Mouse (Mus musculus) megakaryocyte progenitor cell, adult 5-6 weeks (primary cell): Measurements from ENCODE around the gene Dnajc6. TPM values are rescaled to one million over a fixed set of nuclear protein-coding genes. Genes with fewer than 3 reads are reported as not detected.
A peak's percentile ranks its signal among the peaks of the same experiment; 100 is the strongest.

Experiments used
- ATAC-seq: replicated peaks from 2 replicates; pipeline ENCODE4 v1.8.0; 2016; ENCODE audit warnings: mild to moderate bottlenecking, moderate TSS enrichment, inconsistent platforms; ENCODE audit not compliant: poor library complexity
- total RNA-seq, 2 experiments: library from RNA; stranded (forward) in 1 of 2; stranded (reverse) in 1 of 2; fragments of 157-497, 149-512 nt in 1 of 2; fragments of 200-1000 nt in 1 of 2; gene quantifications; 2 replicates each; pipeline versions ENCODE4 v1.2.3 to v1.2.4; 2015 to 2017

Dnajc6 gene
- total RNA-seq (2015), result 15.7 and 22.1 TPM in 2 replicates
- total RNA-seq (2017), result 17.6 and 21.6 TPM in 2 replicates

DNA sequence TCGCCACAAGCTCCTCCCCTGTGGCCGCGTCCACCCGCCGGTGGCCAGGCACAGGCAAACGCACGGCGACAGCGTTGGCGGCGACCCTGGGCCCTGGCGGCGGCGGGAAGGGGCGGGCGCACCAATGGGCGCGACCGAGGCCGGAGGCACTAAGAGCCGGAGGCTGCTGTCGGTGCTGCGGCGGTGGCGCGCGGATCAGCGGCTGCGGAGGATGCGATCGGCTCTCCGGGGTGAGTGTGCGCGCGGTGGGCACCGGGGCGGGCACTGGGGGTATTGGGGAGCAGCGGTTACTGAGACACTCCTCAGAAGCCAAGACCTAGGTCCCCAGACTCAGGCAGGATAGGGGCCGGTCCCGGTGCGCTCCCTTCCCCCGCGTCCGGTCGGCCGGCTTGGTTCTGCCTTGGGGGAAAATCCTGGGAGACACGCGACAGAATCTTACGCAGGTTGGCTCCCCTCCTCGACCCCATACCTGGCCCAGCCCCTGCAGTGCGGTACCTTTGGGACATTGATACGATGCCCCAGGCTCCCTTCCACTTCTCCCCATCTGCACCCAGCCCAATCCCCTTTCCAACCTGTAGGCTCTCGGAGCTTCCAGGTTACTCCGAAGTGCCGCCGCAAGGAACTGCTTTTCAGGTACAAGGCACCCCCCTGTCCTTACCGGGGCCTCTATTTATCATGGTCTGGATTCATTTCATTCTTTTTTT, at the start of gene Dnajc6:
Gene Dnajc6 (plus strand): TSS at position 115 of the 704 bp plus-strand sequence.
- peak; percentile 76 for ATAC-seq

GRCm38 (mm10) chr4:101448701-101449100, 47.7 kb upstream of the Dnajc6 start:
- no peak for ATAC-seq

DNA sequence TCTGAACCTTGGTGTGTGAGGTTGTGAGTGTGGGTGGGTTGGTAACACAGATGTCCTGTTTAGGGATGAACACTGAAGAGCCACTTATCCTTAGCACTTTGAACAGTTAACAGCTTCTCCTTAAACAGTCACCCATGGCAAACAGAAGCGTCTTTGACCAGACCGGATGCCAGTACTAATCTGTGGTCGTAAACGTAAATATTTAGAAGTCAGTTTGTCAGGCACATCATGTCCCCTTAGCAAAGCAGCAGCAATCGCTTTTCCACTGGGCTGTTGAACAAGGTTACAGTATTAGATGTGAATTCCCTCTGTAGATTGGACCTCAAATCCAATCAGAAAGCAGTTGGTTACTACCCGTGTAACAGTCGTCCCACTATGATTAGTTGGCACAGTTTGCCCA, 47.1 kb upstream of the Dnajc6 start:
- no peak for ATAC-seq

- ATAC-seq, result no peak
Observed at GRCm38 (mm10) chr4:101450150-101450780, 46.2 kb upstream of the Dnajc6 start.

DNA sequence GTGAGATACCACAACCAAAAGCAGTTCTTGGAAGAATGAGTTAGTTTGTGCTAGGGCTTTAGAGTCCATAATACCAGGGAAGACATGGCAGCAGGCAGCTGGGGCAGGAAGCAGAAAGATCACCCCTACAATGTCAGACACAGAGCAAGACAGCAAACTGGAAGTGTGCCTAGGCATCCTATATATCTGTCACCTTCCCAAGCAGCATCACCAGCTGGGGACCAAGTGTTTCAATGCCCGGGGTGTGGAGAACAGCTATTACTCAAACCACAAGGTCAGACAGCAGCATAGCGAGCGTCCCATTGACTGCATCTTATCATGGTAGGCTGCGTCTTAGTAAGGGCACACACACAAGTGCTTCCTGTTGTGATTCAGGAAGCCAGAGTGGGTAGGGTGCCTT, 45.4 kb upstream of the Dnajc6 start:
- no peak for ATAC-seq

GRCm38 (mm10) chr4:101452829-101453228, 43.6 kb upstream of the Dnajc6 start:
- ATAC-seq, result no peak

DNA sequence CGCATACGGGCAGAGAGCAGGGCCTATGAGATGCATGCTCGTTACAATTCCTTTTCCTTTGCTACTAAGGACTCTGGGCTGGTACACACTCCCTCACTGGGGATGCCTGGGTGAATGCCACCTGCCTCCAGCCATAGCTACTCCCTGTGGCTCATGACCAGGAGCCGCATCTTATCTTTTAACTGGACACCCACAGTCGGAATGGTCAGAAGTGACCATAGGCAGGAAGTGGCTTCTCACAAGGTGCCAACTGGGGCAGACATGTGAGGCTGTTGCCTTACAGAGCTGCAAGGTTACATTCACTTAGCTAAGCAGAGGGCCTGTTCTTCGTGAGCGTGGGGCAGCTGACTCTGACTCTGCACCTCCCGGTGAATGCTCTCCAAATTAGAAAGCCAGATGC, 39.3 kb upstream of the Dnajc6 start:
- ATAC-seq, result no peak

DNA sequence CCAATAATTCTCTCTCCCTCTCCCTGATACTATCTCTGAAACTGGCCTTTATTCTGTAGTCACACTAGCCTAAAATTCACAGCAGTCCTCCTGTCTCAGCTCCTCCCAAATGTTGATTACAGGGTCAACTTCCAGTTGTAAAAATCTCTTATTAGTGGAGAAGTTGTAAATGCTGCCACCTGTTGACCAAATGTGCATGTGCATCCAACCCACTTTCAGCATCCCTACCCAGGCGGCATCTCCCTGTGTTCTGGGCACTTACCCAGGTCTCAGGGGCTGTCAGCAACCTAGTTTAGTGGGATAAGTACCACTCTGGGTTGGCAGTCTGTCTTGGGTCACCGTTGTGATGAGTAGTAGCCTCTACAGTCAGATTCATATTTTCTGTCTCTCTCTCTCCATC, 38.1 kb upstream of the Dnajc6 start:
- ATAC-seq, result peak; percentile 91

DNA sequence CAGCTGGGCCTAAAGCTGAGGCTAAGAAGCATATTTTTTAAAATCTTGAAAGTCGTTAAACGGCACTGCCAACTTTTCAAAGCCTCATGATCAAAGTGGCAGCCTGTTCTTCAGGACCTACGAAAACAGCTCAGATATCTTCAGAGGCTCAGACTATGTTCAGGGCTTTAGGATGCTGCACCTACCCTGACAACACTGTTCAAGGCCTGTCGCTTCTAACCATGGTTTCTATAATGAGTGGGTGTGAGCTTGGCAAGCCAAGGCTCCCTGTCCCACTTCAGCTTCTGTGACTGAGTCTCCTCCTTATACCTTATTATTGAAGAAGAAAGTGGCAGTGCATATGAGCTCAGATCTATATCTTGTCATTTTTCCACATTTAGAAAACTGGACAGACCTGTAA, 37.1 kb upstream of the Dnajc6 start:
- no peak for ATAC-seq

DNA sequence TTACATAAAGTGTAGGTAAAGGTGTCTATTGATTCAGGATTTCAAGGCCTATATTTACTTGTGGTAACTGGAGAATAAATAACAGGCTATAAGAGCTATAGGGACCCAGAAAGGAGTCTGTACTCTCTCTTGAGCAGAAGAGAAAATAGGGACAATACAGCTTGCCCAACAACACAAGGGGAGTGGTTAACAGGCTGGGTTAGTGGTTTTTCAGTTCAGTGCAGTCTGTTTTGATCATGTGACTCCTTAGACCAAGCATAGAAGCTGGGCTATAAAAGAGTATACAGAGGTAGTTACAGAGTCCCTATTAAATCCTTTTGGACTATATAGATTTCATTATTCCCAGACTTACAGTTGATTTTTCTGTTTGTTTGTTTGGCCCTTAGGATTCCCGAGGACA, 36.3 kb upstream of the Dnajc6 start:
- peak; percentile 52 for ATAC-seq

DNA sequence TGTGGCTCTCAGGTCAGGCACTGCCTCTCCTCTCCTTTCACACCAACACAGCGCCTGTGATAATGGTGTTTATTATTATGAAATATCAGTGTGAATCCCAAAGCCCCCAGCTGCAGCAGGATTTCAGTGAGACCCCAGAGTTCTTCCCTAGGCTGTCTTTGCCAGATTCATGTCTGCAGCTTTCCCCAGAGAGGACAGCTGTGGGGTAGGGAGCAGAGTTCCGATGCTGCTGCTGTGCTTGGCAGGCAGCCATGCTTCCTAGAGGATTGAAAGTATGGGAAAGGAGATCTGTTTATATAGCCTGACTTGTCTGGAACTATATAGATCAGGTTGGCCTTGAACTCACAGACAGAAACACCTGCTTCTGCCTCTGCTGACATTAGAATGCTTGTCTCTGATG, 34.4 kb upstream of the Dnajc6 start:
- no peak for ATAC-seq

DNA sequence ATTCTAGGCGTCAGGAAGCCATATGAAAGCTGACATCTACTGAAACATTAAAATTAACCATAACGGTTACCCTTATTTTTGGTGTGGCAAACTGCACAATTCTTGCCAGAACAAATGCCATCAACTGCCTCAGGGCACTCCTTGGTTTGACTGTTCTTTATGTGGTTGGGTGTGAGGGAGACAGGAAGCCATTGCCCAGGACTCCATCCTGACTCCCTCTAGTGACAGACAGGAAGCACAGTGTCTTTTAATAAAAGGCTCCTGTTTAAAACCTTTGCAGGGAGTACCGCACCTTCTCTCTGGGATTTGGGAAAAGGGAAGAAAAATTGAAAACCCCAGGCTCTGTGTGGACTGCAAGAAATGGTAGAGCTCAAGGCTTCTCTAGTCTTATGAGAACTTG, 30.2 kb upstream of the Dnajc6 start:
- 0 out of 2 replicates have a peak, but pooled peaks have one; percentile 38 for ATAC-seq

DNA sequence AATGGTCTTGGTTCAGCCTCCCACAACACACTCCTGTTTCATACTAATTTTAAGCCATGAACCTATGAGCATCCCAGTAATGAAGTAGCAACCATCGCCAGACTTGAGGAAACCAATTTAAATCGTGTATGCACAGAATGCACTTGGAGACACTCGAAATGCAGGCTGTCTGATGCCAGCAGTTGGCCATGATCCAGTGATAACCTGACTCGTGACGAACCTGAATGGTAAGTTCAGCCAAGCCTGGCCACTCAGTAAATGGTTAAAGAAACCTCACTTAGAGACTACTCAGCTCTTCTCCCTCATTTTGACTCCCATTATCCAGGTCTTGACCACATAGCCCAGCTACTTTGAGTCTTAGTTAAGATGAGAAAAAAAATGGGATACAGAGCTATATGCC, 27.2 kb upstream of the Dnajc6 start:
- ATAC-seq, result no peak

DNA sequence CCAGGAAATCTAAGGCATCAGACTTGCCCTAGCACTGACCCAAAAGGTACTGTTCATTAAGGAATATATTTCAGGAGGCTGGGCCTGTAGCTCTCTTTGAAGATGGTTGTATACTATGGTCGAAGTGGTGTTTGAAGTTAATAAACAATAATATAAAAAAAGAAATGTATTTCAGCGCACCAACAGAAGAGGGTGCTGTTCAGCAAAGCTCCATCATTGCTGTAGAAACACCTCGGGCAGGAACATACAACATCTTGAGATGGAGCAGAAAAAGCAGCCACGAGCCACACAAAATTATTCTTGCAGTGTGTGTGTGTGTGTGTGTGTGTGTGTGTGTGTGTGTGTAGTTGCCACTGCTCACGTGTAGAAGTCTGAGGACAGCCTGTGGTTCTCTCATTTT, 25.9 kb upstream of the Dnajc6 start:
- peak; percentile 80 for ATAC-seq

GRCm38 (mm10) chr4:101472767-101473166, 23.7 kb upstream of the Dnajc6 start:
- no peak for ATAC-seq

DNA sequence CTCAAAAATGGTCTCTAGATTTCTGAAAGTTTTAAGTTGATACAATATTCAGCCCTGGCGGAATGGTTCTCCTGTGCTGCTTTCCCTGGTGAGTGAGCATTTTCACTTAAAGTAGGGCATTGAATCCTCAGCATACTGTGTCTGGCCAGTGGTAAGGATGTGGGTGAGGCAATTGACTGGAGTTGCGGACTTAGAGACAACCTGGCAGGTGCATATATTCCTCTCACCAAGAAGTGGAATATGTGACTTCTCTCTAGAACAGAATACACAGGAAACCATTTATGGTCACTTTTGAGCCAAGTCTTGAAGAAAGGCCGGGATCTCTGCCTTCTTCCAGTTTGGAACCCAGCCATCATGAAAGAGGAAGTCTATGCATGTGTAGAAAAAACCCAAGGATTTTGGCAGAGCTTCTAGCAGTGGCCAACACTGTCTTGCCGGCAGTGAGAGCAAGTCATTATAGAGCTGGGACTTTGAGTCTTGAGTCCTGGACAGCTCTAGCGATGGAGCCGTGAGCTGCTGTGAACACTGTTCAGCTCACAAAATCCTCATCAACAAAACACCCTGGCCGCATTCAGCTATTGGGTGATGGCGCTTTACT, 6.0 kb upstream of the Dnajc6 start:
- peak; percentile 65 for ATAC-seq

DNA sequence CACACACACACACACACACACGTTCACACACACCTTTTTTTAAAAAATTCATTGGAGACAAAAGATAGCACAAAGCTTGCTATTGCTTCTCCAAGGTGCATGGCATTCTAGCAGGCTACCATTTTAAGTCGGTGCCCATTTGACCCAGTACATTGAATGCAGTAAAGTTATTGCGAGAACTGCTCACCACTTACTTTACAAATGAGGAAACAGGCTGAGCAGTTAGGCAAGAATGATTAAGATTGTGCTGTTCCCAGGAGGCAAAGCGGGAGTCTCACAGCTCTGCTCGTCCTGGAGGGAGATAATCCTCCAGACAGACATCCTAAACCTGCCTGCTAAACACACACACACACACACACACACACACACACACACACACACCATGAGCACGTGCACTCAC, 4.7 kb upstream of the Dnajc6 start:
- peak; percentile 51 for ATAC-seq

DNA sequence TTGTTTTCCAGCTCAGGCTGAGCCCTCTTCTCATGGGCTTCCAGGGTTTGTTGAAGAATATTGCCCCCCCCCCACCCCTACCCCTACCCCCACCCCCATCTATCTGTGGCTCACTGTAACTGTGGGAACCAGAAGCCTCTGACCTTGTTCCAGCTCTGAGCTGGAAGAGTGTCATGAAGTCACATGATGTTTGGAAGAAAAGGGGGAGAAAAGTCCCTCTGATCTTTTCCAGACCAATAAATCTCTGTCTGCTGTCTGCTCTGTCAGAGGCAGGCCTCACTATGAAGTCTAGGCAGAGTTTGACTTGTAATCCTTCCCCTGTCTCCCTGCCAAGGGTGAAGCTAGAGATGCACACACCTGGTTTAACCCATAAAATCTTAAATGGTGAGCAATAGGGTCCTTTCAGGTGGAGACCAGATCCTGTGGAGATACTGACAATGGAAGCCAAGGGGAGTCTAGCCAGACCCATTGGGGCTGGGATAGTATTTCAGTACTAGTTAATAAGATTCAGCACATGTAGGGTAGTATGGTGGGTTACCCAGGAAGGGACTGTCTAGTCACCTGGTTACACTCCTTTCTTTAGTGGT, 2.7 kb upstream of the Dnajc6 start:
- ATAC-seq, result no peak

GRCm38 (mm10) chr4:101496188-101496533, 287 bp upstream of the Dnajc6 start:
- no peak for ATAC-seq

DNA sequence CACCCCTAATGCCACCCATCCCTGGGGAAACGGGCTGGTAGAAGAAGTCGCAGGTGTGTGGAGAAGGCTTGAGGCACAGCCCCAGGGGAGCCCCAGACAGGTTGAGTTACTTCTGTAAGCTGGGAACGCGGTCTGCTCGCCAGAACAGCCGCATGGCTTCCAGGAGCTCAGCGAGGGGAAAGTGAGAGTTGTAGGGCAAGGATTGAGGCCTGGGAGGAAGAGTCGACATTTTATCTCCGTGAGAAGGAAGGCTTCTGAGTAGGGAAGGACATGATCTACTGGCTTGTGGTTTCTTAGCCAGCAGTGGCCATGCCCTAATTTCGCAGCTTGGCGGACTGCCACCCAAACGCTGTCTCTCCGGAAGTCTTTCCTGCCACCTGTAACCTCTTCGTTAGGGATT, 888 bp downstream of the Dnajc6 start:
- peak; percentile 64 for ATAC-seq

- no peak for ATAC-seq
Observed at GRCm38 (mm10) chr4:101504470-101505007, 8.1 kb downstream of the Dnajc6 start.

- ATAC-seq, result no peak
Observed at GRCm38 (mm10) chr4:101505966-101506365, 9.5 kb downstream of the Dnajc6 start.
